Comparison of ENCODE assay signal across 22 mouse cellular contexts in genomic region chr14:9284976-9285605, GRCm38 (mm10).
DNase-seq lines count a peak whose midpoint lies in the region; ATAC-seq lines count a peak whose summit lies in the region.
"Had no signal": no experiment of that assay in that cellular context is flagged by ENCODE, and none has a peak within 500 bp of the region (broad histone marks: within the 10 kb centered on the region; RNA-seq: fewer than 3 reads in every experiment).

No protein-coding gene starts in this region.

- H3K27me3 ChIP-seq in hindbrain, embryonic 14.5 days (ENCODE audit: control insufficient read depth, insufficient read depth, low read length), result no peaks in the 10 kb centered on the region
- no peaks in the 10 kb centered on the region for H3K27me3 ChIP-seq in hindbrain, embryonic 13.5 days
- no peaks in the 10 kb centered on the region for H3K27me3 ChIP-seq in limb, embryonic 11.5 days (ENCODE audit: control insufficient read depth, insufficient read depth, low read length)
- H3K27me3 ChIP-seq in limb, embryonic 10.5 days (ENCODE audit: low read depth, poor library complexity, severe bottlenecking), result no peaks in the 10 kb centered on the region
- H3K27me3 ChIP-seq: embryonic facial prominence, embryonic 13.5 days; limb, embryonic 13.5 days; liver, embryonic 15.5 days; megakaryocyte, embryonic 14.5 days; stomach, embryonic 15.5 days had no signal

- DNase-seq in hindbrain, embryonic 14.5 days (ENCODE audit: low spot score), result no peak
- no peak for DNase-seq in limb, embryonic 11.5 days (ENCODE audit: low spot score)
- DNase-seq in limb, embryonic 10.5 days (ENCODE audit: low spot score), result no peak
- peak; percentile 53 for DNase-seq in 3134 (ENCODE audit: extremely low read depth, insufficient read length, low spot score)
- peak; percentile 79 for DNase-seq in Muller cell, postnatal 12 days (ENCODE audit: inconsistent ontology term)
- DNase-seq in embryo, embryonic 10.5 days (ENCODE audit: low spot score), result no peak
- no peak for DNase-seq in spleen, adult 12 weeks (ENCODE audit: low spot score)
- DNase-seq: adrenal gland, adult 8-10 months; cerebellum, adult 11 months; heart, postnatal 10 days; lung, postnatal 10 days; right cerebral cortex, adult 18-20 months; spleen, adult 18-20 months had no signal

- H3K4me3 ChIP-seq in hindbrain, embryonic 14.5 days (replicated peaks; ENCODE audit: low read length), result no peak overlapping the region
- no peak overlapping the region for H3K4me3 ChIP-seq in hindbrain, embryonic 13.5 days
- no peak overlapping the region for H3K4me3 ChIP-seq in limb, embryonic 11.5 days (ENCODE audit: low read depth, low read length)
- H3K4me3 ChIP-seq in limb, embryonic 10.5 days, result no peak overlapping the region
- H3K4me3 ChIP-seq: embryonic facial prominence, embryonic 13.5 days; heart, embryonic 10.5 days; limb, embryonic 13.5 days; liver, embryonic 15.5 days; stomach, embryonic 15.5 days had no signal

- H3K9me3 ChIP-seq in hindbrain, embryonic 14.5 days (ENCODE audit: control insufficient read depth, low read length), result no peaks in the 10 kb centered on the region
- H3K9me3 ChIP-seq in hindbrain, embryonic 13.5 days, result no peaks in the 10 kb centered on the region
- no peaks in the 10 kb centered on the region for H3K9me3 ChIP-seq in limb, embryonic 11.5 days (ENCODE audit: control insufficient read depth, low read length)
- H3K9me3 ChIP-seq in limb, embryonic 10.5 days (replicated peaks), result no peaks in the 10 kb centered on the region
- H3K9me3 ChIP-seq: embryonic facial prominence, embryonic 13.5 days; G1E; heart, embryonic 10.5 days; limb, embryonic 13.5 days; liver, embryonic 15.5 days; stomach, embryonic 15.5 days had no signal

- ATAC-seq in hindbrain, embryonic 14.5 days (ENCODE audit: low FRiP score), result peak; percentile 40; the same call in 1 of the 2 replicates
- ATAC-seq in hindbrain, embryonic 13.5 days (ENCODE audit: low FRiP score), result no peak
- peak; percentile 47; the same call in 1 of the 2 replicates for ATAC-seq in limb, embryonic 11.5 days (ENCODE audit: insufficient number of reproducible peaks, low FRiP score, low TSS enrichment, low read depth)
- ATAC-seq: forebrain, embryonic 14.5 days had no signal

- WGBS in hindbrain, embryonic 14.5 days, result 79% methylated on average over 2 of the region's 2 CpGs
- 81% methylated on average over 2 of the region's 2 CpGs for WGBS in hindbrain, embryonic 13.5 days
- 90% methylated on average over 2 of the region's 2 CpGs for WGBS in limb, embryonic 11.5 days
- WGBS in limb, embryonic 10.5 days, result 89% methylated on average over 2 of the region's 2 CpGs

- no peaks in the 10 kb centered on the region; the same call in 1 of the 2 replicates for H3K4me1 ChIP-seq in hindbrain, embryonic 14.5 days (replicated peaks; ENCODE audit: control insufficient read depth, insufficient read depth, low read length)
- no peaks in the 10 kb centered on the region for H3K4me1 ChIP-seq in hindbrain, embryonic 13.5 days (replicated peaks)
- no peaks in the 10 kb centered on the region for H3K4me1 ChIP-seq in limb, embryonic 11.5 days (ENCODE audit: control insufficient read depth, insufficient read depth, low read length)
- H3K4me1 ChIP-seq in limb, embryonic 10.5 days, result no peaks in the 10 kb centered on the region
- H3K4me1 ChIP-seq: embryonic facial prominence, embryonic 13.5 days; heart, embryonic 10.5 days; limb, embryonic 13.5 days; liver, embryonic 15.5 days; megakaryocyte, embryonic 14.5 days; stomach, embryonic 15.5 days had no signal

- H3K9ac ChIP-seq in hindbrain, embryonic 14.5 days, result no peak overlapping the region
- no peak overlapping the region for H3K9ac ChIP-seq in hindbrain, embryonic 13.5 days
- H3K9ac ChIP-seq in limb, embryonic 11.5 days (ENCODE audit: low read length), result no peak overlapping the region
- H3K9ac ChIP-seq: embryonic facial prominence, embryonic 13.5 days; limb, embryonic 13.5 days; liver, embryonic 15.5 days; stomach, embryonic 15.5 days had no signal

- H3K36me3 ChIP-seq in hindbrain, embryonic 14.5 days (replicated peaks; ENCODE audit: control insufficient read depth, insufficient read depth), result no peaks in the 10 kb centered on the region
- H3K36me3 ChIP-seq in hindbrain, embryonic 13.5 days, result no peaks in the 10 kb centered on the region
- H3K36me3 ChIP-seq in limb, embryonic 11.5 days (ENCODE audit: control insufficient read depth, insufficient read depth, low read length), result no peaks in the 10 kb centered on the region
- H3K36me3 ChIP-seq in limb, embryonic 10.5 days, result no peaks in the 10 kb centered on the region
- H3K36me3 ChIP-seq: embryonic facial prominence, embryonic 13.5 days; G1E; heart, embryonic 10.5 days; limb, embryonic 13.5 days; liver, embryonic 15.5 days; stomach, embryonic 15.5 days had no signal

- H3K4me2 ChIP-seq in hindbrain, embryonic 14.5 days (replicated peaks), result no peak overlapping the region
- no peak overlapping the region for H3K4me2 ChIP-seq in hindbrain, embryonic 13.5 days
- no peak overlapping the region for H3K4me2 ChIP-seq in limb, embryonic 11.5 days (ENCODE audit: low read depth, severe bottlenecking)
- H3K4me2 ChIP-seq: embryonic facial prominence, embryonic 13.5 days; limb, embryonic 13.5 days; liver, embryonic 15.5 days; stomach, embryonic 15.5 days had no signal

- no peak overlapping the region for H3K27ac ChIP-seq in hindbrain, embryonic 14.5 days
- H3K27ac ChIP-seq in hindbrain, embryonic 13.5 days, result no peak overlapping the region
- no peak overlapping the region for H3K27ac ChIP-seq in limb, embryonic 11.5 days (replicated peaks; ENCODE audit: low read depth, low read length)
- no peak overlapping the region for H3K27ac ChIP-seq in limb, embryonic 10.5 days
- H3K27ac ChIP-seq: embryonic facial prominence, embryonic 13.5 days; heart, embryonic 10.5 days; limb, embryonic 13.5 days; liver, embryonic 15.5 days; stomach, embryonic 15.5 days had no signal

Comparison
In these comparisons a context has a peak if more than half of its experiments do, and no peak if none do; other contexts are left out.
1. DNase-seq: peak in 3134 (single experiment) and Muller cell, postnatal 12 days (single experiment); none in hindbrain, embryonic 14.5 days (single experiment), limb, embryonic 11.5 days (single experiment), limb, embryonic 10.5 days (single experiment), embryo, embryonic 10.5 days (single experiment) and spleen, adult 12 weeks (single experiment).